Mouse (Mus musculus): ENCODE results near the gene Gm49336. TPM values are rescaled to one million over a fixed set of nuclear protein-coding genes. Genes with fewer than 3 reads are reported as not detected.

The Gm49336 gene
- polyA plus RNA-seq, 1 experiment from 2014 or later: 33.3 TPM

GRCm38 (mm10) chr14:60217616-60218015 lies 33.7 kb downstream of the Gm49336 start:
- Histone ChIP-seq H3K27me3 (no peaks in the 10 kb centered on the region), H3K27ac (no peak overlapping the region), H3K4me2 (no peak overlapping the region), H3K4me1 (replicated peaks) (no peaks in the 10 kb centered on the region), H3K9me3 (replicated peaks) (no peaks in the 10 kb centered on the region), H3K9ac (no peak overlapping the region), H3K36me3 (peaks cover 41% of the 10 kb centered on the region), H3K4me3 (replicated peaks) (no peak overlapping the region)
- ATAC-seq (ENCODE audit: low read depth): no peak
- DNase-seq: no peak
- WGBS (ENCODE audit: insufficient replicate concordance): 92% methylated on average over 4 of the region's 4 CpGs

GRCm38 (mm10) chr14:60216125-60216524 lies 35.2 kb downstream of the Gm49336 start:
- DNase-seq (no peak), ATAC-seq (ENCODE audit: low read depth) (no peak)
- no peaks in the 10 kb centered on the region for H3K27me3 ChIP-seq
- H3K9ac ChIP-seq: no peak overlapping the region
- H3K27ac ChIP-seq: no peak overlapping the region
- H3K4me2 ChIP-seq: no peak overlapping the region
- peaks cover 33% of the 10 kb centered on the region for H3K36me3 ChIP-seq
- no peaks in the 10 kb centered on the region; the same call in 1 of the 2 replicates for H3K4me1 ChIP-seq (replicated peaks)
- H3K4me3 ChIP-seq (replicated peaks): no peak overlapping the region
- no peaks in the 10 kb centered on the region for H3K9me3 ChIP-seq (replicated peaks)
- 80% methylated on average over 1 of the region's 1 CpGs for WGBS (ENCODE audit: insufficient replicate concordance)

- WGBS (ENCODE audit: insufficient replicate concordance): 83% methylated on average over 3 of the region's 3 CpGs
- H3K27ac ChIP-seq: no peak overlapping the region
Observed at GRCm38 (mm10) chr14:60215000-60215399, 36.3 kb downstream of the Gm49336 start.

GRCm38 (mm10) chr14:60214040-60214439 lies 37.3 kb downstream of the Gm49336 start:
- DNase-seq: no peak
- Histone ChIP-seq H3K27me3 (no peaks in the 10 kb centered on the region), H3K4me1 (replicated peaks) (no peaks in the 10 kb centered on the region; the same call in 1 of the 2 replicates), H3K9me3 (replicated peaks) (no peaks in the 10 kb centered on the region), H3K27ac (no peak overlapping the region), H3K36me3 (peaks cover 19% of the 10 kb centered on the region), H3K4me2 (no peak overlapping the region), H3K9ac (no peak overlapping the region), H3K4me3 (replicated peaks) (no peak overlapping the region)
- no peak for ATAC-seq (ENCODE audit: low read depth)
- 58% methylated on average over 1 of the region's 1 CpGs for WGBS (ENCODE audit: insufficient replicate concordance)

More at GRCm38 (mm10) chr14:60215000-60215399, 36.3 kb downstream of the Gm49336 start:
- DNase-seq (no peak), ATAC-seq (ENCODE audit: low read depth) (no peak)
- Histone ChIP-seq H3K36me3 (peaks cover 26% of the 10 kb centered on the region), H3K4me3 (replicated peaks) (no peak overlapping the region), H3K9ac (no peak overlapping the region), H3K27me3 (no peaks in the 10 kb centered on the region), H3K4me1 (replicated peaks) (no peaks in the 10 kb centered on the region; the same call in 1 of the 2 replicates), H3K9me3 (replicated peaks) (no peaks in the 10 kb centered on the region), H3K4me2 (no peak overlapping the region)

GRCm38 (mm10) chr14:60209166-60209565 lies 42.1 kb downstream of the Gm49336 start:
- Histone ChIP-seq H3K9me3 (replicated peaks) (no peaks in the 10 kb centered on the region), H3K9ac (no peak overlapping the region), H3K4me1 (replicated peaks) (no peaks in the 10 kb centered on the region; the same call in 1 of the 2 replicates), H3K27me3 (no peaks in the 10 kb centered on the region), H3K27ac (no peak overlapping the region), H3K4me2 (no peak overlapping the region), H3K4me3 (replicated peaks) (no peak overlapping the region), H3K36me3 (no peaks in the 10 kb centered on the region)
- no peak for DNase-seq
- ATAC-seq (ENCODE audit: low read depth): no peak
- 75% methylated on average over 7 of the region's 7 CpGs for WGBS (ENCODE audit: insufficient replicate concordance)

GRCm38 (mm10) chr14:60204993-60205392 lies 46.3 kb downstream of the Gm49336 start:
- WGBS (ENCODE audit: insufficient replicate concordance): 73% methylated on average over 6 of the region's 6 CpGs
- H3K9ac ChIP-seq: no peak overlapping the region
- H3K4me2 ChIP-seq: no peak overlapping the region
- no peak overlapping the region for H3K4me3 ChIP-seq (replicated peaks)
- no peaks in the 10 kb centered on the region for H3K36me3 ChIP-seq
- no peaks in the 10 kb centered on the region for H3K27me3 ChIP-seq
- no peaks in the 10 kb centered on the region for H3K9me3 ChIP-seq (replicated peaks)
- no peak overlapping the region for H3K27ac ChIP-seq
- ATAC-seq (ENCODE audit: low read depth): no peak
- no peak for DNase-seq
- no peaks in the 10 kb centered on the region for H3K4me1 ChIP-seq (replicated peaks)

- DNase-seq (no peak), ATAC-seq (ENCODE audit: low read depth) (no peak)
- no peaks in the 10 kb centered on the region for H3K4me1 ChIP-seq (replicated peaks)
- H3K27ac ChIP-seq: no peak within 1 kb of the TSS
- H3K4me2 ChIP-seq: no peak within 1 kb of the TSS
- no peaks in the 10 kb centered on the region for H3K9me3 ChIP-seq (replicated peaks)
- H3K36me3 ChIP-seq: no peaks in the 10 kb centered on the region
- no peaks in the 10 kb centered on the region for H3K27me3 ChIP-seq
- H3K4me3 ChIP-seq (replicated peaks): no peak within 1 kb of the TSS
- WGBS (ENCODE audit: insufficient replicate concordance): 54% methylated on average over 7 of the region's 7 CpGs
- H3K9ac ChIP-seq: no peak within 1 kb of the TSS
Observed at GRCm38 (mm10) chr14:60196884-60197283, 54.4 kb downstream of the Gm49336 start, which contains the start of gene Atp8a2. Gene Atp8a2 (minus strand): TSS chr14:60197179.

GRCm38 (mm10) chr14:60195999-60196398 lies 55.3 kb downstream of the Gm49336 start:
- H3K4me2 ChIP-seq: no peak overlapping the region
- no peak overlapping the region for H3K9ac ChIP-seq
- no peaks in the 10 kb centered on the region for H3K9me3 ChIP-seq (replicated peaks)
- no peak overlapping the region for H3K27ac ChIP-seq
- no peaks in the 10 kb centered on the region for H3K4me1 ChIP-seq (replicated peaks)
- WGBS (ENCODE audit: insufficient replicate concordance): 68% methylated on average over 5 of the region's 5 CpGs
- H3K4me3 ChIP-seq (replicated peaks): no peak overlapping the region
- H3K36me3 ChIP-seq: no peaks in the 10 kb centered on the region
- H3K27me3 ChIP-seq: no peaks in the 10 kb centered on the region
- DNase-seq (no peak), ATAC-seq (ENCODE audit: low read depth) (no peak)

GRCm38 (mm10) chr14:60194606-60195005 lies 56.7 kb downstream of the Gm49336 start:
- DNase-seq: no peak
- no peak overlapping the region for H3K9ac ChIP-seq
- no peaks in the 10 kb centered on the region for H3K27me3 ChIP-seq
- ATAC-seq (ENCODE audit: low read depth): no peak
- WGBS (ENCODE audit: insufficient replicate concordance): 19% methylated on average over 1 of the region's 1 CpGs
- H3K4me2 ChIP-seq: no peak overlapping the region
- no peaks in the 10 kb centered on the region for H3K36me3 ChIP-seq
- H3K9me3 ChIP-seq (replicated peaks): no peaks in the 10 kb centered on the region
- H3K4me3 ChIP-seq (replicated peaks): no peak overlapping the region
- no peak overlapping the region for H3K27ac ChIP-seq
- H3K4me1 ChIP-seq (replicated peaks): no peaks in the 10 kb centered on the region

GRCm38 (mm10) chr14:60189771-60190170 lies 61.5 kb downstream of the Gm49336 start:
- Histone ChIP-seq H3K27me3 (no peaks in the 10 kb centered on the region), H3K9me3 (replicated peaks) (no peaks in the 10 kb centered on the region), H3K36me3 (no peaks in the 10 kb centered on the region), H3K4me2 (no peak overlapping the region), H3K9ac (no peak overlapping the region), H3K4me3 (replicated peaks) (no peak overlapping the region), H3K4me1 (replicated peaks) (no peaks in the 10 kb centered on the region), H3K27ac (no peak overlapping the region)
- ATAC-seq (ENCODE audit: low read depth) (no peak), DNase-seq (no peak)
- 76% methylated on average over 5 of the region's 5 CpGs for WGBS (ENCODE audit: insufficient replicate concordance)

GRCm38 (mm10) chr14:60188201-60188825 lies 63.0 kb downstream of the Gm49336 start:
- Histone ChIP-seq H3K9me3 (replicated peaks) (no peaks in the 10 kb centered on the region), H3K4me1 (replicated peaks) (no peaks in the 10 kb centered on the region), H3K27ac (no peak overlapping the region), H3K4me2 (no peak overlapping the region), H3K36me3 (no peaks in the 10 kb centered on the region), H3K27me3 (no peaks in the 10 kb centered on the region), H3K9ac (no peak overlapping the region), H3K4me3 (replicated peaks) (no peak overlapping the region)
- no peak for ATAC-seq (ENCODE audit: low read depth)
- WGBS (ENCODE audit: insufficient replicate concordance): 71% methylated on average over 5 of the region's 5 CpGs
- no peak for DNase-seq

- Histone ChIP-seq H3K9ac (no peak overlapping the region), H3K27ac (no peak overlapping the region), H3K27me3 (peaks cover 29% of the 10 kb centered on the region), H3K4me1 (replicated peaks) (peaks cover 31% of the 10 kb centered on the region), H3K36me3 (no peaks in the 10 kb centered on the region), H3K4me2 (no peak overlapping the region), H3K4me3 (replicated peaks) (no peak overlapping the region), H3K9me3 (replicated peaks) (no peaks in the 10 kb centered on the region)
- no peak for DNase-seq
- no peak for ATAC-seq (ENCODE audit: low read depth)
- WGBS (ENCODE audit: insufficient replicate concordance): 71% methylated on average over 2 of the region's 2 CpGs
Observed at GRCm38 (mm10) chr14:60181306-60181705, 70.0 kb downstream of the Gm49336 start.
